Mouse (Mus musculus): ENCODE measurements around the gene Dclk1.

The Dclk1 gene

DNA sequence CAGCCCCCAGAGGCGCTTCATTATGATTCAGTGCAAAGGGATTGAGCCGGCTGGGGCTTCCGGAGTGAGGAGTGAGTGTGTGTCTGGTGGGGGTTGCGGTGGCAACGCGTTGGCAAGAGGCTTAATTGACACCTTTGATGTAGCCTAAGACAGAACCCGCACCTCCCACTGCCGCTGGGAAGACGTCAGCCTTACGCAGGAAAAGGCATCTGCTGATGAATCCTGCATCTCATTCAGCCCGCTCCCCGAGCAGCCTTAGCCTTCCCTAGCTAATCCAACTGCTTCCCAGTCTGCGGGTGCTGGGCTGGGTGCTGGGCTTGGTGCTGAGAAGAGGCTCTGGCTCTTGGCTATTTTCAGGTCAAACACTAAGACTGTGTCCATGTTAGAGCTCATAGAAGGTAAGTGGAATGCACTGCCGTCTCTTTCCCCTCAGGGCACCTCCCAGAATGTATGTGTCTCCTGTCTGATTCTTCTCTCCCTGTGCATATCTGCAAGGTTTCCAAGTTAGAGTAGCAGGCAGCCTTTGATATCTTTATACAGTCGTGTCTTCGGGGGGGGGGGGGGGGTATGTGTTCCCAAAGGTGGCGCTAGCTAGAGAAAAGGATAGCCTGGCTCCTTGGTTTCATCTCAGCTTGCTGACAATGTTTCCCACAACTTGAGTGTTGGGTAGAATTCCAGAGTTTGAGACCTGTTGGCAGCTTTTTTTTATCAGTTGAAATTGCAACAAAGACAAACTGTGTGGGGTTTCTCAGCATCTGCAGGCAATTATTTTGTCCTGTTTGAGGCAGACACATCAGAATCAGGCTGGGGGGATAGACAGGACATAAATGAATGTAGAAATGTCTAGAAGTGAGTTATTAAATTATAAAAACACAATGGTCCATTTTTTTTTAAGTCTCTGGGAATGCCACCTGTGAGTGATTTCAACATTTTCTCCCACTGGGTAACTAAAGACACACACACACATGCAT is 219.8 kb downstream of the Dclk1 start:
- DNase-seq, result peak; percentile 70

DNA sequence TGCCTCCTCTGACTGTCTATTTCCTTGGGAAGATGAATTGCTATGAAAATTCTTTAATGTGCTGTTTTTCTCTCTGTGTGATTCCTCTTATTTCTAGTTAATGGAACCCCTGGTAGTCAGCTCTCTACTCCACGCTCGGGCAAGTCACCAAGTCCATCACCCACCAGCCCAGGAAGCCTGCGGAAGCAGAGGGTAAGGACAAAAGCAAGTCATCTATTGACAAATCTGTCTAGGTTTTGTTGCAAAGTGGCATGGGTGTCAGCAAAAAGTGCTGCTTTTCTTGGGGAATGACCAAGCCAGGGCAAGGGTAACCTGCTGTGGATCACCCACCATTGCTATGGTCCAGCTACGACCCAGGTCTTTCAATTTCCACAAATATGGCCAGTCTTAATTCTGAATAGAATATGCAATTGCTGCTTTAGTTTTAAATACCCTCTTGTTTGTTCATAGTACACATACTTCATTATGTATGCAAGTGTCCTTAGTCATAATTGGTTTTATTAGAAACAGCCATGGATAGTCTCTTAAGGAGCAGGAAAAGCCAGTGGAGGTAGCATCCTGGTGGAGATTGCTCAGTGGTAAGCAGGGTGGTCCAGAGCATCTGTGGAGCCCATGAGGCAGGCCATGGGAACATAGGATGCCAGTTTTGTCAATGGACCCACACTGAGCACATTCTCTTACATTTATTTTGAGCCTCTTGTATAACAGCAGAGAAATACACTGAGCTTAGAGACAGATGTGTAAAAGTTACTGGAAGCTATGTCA is 220.9 kb downstream of the Dclk1 start:
- DNase-seq, result no peak

DNA sequence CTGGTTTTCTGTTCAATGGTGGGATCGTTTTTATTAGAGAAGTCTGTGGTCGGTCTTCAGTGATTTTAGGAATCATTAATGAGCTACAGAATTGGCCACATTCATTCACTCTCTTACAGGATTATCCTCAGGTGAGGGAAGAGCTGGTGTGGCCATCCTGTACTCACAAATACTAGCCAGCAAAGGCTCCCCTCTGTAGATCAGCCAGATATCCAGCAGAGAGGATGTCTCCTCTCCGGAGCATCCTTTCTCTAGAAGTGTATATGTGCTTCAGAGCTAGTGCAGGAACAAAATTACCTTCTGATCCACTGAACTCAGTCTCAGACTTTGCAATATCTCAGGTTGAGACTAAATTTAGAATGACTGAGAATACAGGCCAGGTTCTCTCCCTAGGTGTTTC is 222.1 kb downstream of the Dclk1 start:
- DNase-seq, result no peak

DNA sequence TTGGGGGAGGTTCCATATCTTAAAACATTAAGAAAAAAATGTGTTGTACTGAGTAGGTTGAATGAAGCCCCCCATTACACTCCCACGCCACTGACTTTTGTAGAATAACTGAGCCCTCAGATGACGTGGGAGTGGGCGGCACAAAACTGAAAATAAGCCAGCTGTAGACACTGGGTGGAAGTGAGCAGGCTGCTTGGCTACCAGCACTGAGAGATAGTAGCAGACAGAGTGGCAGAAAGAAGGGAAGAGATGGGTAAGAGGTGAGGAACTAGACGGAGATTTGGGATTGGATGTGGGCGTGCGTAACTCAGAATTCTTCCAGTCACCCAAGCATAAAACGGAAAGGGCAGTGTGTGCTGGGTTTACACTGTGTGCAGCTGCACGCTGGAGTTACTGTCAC is 223.6 kb downstream of the Dclk1 start:
- DNase-seq, result no peak

DNA sequence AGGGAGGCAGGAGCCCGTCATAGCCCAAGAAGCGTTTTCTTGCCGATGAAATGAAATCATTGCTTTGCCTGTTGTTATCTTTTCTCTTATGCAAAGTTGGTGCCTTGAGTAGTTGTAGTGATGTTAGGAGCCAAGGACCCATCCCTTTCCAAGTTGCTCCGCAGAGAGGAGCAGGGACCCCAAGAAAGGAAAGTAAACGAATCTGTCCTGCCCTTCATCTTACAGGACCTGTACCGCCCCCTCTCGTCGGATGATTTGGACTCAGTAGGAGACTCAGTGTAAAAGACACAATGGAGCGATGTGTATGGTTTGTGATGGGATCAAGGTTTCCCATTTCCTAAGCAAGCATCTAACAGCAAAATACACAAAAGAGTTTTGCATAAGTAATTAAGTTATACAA is 224.2 kb downstream of the Dclk1 start:
- DNase-seq, result peak; percentile 37

DNA sequence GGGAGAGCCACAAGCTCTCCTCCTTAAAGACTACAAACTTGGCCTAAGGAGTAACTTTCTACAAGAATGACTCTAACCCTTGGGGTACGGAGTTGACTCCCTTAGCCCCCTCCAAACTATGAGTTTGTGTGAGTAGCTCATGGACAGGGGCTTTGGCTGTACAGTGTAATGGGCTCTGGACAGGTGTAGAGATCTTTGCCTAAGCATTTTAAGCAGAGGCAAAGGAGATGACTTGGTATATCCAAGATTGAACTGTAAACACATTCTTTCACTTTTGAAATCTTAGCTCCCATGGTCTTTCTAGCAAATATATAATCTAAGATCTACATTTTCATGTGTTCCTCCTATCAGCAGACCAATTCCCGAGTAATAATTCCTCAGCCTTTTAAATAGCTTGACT is 229.9 kb downstream of the Dclk1 start, which contains the start of gene Gm21954:
TSS of gene Gm21954 (minus strand) at position 101 of the 400 bp plus-strand sequence.
- no peak for DNase-seq

DNA sequence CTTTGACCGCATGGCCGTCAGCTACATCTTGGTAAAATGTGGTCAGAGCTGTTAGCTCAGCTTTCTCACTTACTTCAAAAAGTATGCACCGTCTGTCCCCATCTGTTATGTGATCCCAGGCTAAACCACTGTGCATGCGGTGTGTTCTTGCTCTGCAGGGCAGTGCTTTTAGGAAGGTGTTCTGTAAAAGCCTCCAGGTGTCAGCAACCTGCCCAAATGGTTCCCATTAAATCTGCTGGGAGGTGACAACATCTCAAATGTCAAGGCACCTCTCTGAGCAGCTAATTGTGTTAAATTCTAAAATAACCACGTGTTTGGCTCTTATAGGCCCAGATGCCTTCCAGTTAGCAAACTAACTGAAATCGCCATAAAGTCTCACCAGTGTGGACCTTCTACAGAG is 231.0 kb downstream of the Dclk1 start:
- no peak for DNase-seq

DNA sequence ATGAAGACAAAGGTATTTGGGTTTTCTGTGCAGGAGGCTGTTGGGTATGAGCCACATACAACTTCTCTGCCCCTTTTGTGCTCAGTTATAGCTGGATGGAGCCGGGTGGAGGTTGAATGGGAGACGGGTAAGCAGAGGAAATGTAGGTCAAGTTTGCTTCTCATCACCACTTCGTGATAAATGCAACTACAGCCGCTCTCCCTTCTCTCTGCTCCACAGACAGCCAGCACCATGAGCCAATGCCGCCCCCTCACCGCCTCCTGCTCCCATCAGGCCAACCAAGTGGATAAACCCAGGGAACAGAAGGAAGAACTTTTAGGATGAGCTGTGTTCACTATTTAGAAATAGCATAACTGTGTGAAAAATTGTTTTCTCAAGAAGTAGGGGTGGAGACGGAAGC is 234.5 kb downstream of the Dclk1 start:
- peak; percentile 19 for DNase-seq

DNA sequence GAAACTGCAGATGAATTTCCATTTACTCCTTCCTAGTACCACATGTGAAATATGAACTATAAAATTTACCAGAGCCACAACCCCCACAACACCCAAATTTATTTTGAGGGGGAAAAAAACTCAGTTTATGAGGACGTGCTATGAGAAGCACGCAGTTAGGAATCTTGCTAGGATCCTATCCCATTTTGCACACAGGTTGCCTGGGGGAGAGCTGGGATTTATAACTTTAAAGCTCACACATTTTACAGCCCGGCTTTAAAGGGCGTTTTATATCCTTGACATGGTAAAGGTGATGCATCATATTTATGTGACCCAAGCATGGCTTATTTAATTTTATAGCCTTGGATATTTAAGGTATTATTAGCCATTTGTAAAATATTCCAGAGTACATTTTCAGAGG is 237.1 kb downstream of the Dclk1 start:
- DNase-seq, result no peak

DNA sequence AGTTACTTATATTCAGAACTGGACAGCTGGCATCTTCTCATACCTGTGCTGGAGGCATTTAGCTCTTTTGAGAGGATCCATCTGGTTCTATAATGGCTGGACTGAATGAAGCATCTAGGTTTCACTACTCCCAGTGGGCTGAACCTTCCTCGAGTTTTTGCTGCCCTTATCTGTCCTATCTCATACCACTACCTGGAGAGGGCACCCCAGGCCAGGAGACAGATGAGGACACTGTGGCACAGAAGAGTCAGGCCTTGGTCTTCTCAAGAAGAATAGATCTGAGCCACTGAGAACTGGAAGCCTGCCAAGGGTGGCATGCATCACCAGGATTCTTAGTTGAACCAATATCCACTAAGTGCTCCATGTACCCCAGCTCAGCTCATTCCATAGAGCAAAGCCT is 239.0 kb downstream of the Dclk1 start:
- DNase-seq, result no peak

DNA sequence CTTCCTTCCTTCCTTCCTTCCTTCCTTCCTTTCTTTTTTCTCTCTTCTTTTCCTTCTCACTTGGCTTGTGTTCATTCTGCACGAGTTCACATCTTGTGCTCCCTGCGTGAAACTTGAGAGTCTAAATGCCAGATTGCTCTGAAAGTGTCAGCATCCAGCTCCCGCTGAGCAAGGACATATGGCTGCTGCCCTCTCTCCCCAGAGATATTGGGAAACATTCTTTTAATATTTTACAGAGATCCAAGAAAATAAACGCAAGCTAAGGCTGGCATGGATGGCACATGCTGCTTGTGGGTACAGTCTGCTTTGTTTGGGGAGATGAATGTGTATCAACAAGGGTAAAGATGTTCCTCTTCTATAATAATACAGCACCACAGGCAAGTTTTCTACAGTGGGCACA is 241.2 kb downstream of the Dclk1 start:
- no peak for DNase-seq

DNA sequence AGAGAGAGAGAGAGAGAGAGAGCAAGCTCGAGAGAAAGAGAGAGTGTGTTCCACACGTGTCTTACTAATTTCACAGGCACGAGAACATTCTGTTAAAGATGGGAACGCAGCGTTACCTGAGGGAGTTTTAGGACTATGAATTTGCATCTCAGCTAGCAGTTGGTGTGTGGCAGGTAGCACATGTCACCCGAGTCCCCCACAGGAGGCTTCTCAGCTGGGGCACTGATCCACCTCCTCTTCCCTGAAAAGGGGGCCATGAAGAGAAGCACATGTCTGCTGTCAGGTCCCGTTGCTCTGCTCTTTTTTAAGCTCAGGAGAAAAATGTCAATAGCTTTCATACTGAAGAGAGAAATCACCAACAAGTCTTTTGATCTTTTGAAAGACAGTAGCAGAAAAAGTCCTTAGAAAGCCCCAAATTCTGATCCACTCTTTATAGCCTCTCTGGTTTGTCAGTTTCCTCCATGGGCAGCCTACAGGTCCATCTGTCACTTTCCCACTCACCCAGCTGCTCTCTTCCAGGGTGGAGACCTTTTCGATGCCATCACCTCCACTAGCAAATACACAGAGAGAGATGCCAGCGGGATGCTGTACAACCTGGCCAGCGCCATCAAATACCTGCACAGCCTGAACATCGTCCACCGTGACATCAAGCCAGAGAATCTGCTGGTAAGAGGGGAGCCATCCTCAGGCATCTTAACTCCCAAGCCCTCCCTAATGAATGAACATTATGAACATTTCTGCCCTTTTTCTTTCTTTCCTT is 247.2 kb downstream of the Dclk1 start:
- DNase-seq, result no peak

DNA sequence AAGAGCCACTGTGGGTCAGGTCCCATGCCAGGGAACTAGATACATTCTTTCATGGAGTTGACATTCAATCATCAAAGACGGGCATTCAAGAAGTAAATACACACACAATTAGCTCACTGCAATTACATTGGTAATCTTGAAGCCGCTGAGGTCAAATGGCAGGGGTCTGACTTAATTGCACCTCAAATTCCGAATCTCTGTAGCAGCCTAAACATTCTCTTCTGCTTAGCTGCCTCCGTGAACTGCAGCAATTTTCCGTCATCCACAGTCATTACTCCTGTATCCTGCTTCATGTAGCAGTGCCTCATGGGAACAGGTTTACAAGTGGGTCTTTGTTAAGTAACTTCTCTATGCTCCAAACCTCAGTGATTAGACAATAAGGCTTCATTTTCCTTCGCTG is 249.9 kb downstream of the Dclk1 start:
- no peak for DNase-seq

DNA sequence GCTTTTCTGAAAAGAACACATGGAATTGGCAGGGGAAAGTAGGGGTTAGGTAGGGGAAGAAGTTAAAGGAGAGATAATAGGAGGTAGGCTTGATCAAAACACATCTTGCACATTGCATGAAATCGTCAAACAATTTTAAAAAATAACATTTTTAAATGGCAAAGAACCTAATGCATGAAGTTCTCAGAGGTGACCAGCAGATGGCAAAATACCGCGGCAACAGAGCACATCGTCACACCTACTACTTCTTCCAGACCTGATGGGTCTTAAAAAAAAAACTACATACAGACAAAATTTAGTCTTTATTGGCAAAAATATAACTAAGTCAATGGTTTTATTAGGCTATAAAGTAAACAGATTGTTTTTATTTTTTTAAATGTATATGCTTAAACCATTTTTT is 252.2 kb downstream of the Dclk1 start:
- DNase-seq, result no peak

DNA sequence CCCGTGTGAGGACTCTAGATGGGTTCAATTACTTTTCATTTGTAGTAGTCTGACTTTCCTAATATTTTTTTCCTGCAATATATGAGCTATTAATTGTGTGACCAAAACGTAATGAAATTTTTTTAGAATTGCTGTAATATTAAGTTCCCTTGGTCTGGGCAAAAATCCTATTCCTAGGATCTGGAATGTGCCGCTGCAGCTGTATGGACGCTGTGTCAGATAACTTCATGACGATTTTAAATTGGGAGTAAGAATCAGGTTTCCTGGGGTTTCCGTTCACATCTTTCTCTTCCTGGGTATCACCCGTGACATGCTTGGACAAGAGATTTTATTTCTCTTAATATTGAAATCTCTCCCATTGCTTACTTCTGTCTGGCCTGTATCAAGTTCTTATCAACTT is 253.1 kb downstream of the Dclk1 start:
- no peak for DNase-seq

DNA sequence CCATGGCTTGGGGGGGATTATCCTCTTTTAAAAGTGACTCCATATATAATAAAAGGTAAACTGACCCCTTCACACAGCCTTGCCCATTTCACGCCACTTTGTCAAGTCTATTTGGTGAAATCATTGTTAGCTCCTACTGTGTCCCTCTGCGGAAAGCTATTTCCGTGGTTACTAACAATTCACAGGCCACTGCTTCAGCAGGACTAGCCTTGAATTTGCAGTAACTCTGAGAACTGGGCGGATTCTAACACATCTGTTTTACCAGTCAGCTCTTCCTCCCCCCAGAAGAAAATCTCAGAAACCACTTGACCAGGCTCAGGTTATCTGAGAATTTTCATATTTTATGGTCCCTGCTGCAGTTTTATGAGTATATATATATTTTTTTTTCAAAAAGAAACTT is 253.7 kb downstream of the Dclk1 start:
- no peak for DNase-seq

DNA sequence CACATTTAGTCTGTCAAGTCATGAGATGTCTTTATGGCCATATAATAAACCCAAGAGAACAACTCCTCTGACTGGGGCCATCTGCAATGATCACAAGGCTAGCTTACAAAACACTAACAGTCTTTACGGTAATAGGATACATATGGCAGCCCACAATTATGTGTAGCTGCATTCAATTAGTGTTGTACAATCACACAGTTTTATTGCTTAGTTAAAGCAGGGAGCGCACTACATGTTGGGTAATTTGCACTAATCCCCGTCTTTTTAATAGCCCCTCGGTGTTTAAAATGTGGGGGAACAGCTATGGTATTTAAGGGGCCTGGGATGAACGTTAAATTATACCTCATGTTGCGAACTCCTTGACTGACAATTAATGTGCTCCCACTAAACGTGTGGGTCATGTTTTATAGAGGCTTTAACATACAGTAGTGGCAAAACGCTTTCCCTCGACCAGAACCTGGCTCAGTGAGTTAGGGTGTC is 254.3 kb downstream of the Dclk1 start:
- no peak for DNase-seq

DNA sequence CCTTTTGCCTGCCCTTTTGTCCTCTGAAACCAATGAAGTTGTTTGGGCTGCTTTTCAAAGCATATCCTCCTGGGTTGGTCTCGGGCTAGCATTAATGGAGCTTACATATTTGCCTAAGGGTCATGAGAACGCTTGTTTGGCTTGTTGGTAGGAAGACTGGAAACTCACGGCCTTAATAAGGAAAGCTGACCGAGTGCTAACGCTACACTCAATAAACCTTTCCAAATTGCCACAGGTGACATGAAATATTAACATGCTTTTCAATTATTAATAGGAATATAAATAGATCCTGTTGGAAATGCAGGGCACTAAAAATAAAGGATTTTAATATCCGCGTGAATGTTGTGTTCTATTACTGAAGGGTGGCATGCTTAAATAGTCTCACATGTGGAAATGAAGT is 257.1 kb downstream of the Dclk1 start:
- no peak for DNase-seq

DNA sequence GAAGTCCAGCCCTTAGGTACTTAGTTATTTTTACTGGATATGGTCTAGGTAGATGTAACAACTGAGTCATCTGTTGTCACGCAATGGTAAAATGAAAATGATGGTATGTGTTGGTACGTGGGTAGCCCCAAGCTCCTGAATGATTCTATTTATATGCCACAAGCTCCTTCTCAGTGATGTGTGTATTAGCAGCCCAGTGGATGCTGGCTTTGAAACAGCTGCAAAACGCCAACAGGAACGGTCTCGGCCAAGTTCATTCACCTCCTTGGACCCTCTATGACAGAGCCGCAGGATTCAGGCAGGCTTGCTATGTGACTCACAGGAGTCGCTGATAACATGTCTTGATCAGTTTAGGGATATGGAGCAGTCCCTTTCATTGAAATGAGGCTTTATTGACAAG is 268.0 kb downstream of the Dclk1 start:
- DNase-seq, result no peak

DNA sequence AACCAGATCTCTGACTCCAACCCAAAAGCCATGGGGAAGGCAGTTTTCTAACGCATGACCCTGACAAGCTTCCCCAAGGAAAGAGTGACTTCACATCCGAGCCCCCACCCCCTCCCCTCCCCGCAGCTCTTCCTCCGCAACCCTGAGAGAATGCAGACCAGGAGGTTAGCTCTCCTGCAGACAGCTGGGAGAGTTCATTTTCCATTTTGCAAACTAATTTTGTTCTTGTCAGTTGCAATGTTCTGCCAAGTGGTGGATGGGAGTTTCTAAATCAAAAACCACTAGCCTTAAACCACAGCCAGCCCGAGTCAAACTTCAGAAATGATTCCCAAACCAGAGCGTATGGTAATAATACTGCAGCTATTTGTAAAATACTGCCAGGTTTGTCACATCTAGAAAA is 269.5 kb downstream of the Dclk1 start:
- no peak for DNase-seq

DNA sequence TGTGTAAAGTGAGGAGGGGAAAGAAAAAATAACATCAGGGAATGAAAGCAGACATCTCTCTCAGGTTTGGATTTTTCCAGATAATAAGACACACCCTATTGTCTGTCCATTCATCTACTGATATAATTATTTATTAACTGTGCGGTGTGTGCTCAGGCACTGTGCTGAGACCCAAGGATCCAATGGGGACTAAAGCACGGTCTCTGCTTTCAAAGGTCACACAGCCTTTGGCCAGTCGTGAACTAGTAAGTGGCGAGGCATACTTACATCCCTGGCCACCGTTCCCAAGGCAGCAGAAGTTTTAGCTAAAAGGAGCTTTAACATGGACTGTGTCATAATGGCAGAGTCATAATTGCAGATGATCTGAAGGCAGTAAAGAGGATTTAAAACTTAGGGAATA is 273.8 kb downstream of the Dclk1 start:
- no peak for DNase-seq

DNA sequence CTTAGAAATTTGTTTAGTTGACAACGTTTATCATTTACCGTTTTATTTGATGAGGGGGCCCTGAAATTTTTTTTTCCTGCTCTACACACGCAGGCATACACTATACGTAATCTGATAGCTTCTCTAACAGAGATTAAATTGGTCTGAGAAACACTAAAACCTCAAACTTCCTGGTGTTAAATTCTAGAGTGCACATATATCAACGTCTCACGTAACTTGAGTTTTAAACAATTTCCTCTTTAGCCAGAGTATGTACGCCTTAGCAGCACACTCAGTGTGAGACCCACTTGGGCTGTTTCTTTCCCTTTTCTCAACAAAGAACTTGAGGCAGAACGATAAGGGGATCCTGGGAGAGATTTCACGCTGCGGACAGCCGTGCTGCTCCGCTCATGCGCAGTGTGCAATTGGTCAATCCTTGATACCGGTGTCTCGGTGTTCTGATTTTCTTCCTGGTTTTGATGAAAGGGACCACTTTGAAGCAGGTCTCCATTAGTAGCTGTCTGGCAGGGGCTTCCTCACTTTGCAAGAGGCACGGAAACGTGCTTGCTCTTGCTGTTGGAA is 275.4 kb downstream of the Dclk1 start:
- DNase-seq, result no peak
